Mouse (Mus musculus) olfactory bulb, adult 2 months (tissue): ENCODE results near the gene Ppp1cc.

ENCODE experiments used
- CTCF ChIP-seq: fragments of 200-500 bp; IDR thresholded peaks from 2 replicates; pipeline ENCODE4 v1.5.1; 2012; ENCODE audit warnings: low read depth, mild to moderate bottlenecking, low read length, moderate library complexity; ENCODE audit not compliant: insufficient read depth
- POLR2A ChIP-seq: fragments of 200-500 bp; IDR thresholded peaks from 2 replicates; pipeline ENCODE4 v1.6.1; 2012; ENCODE audit warnings: mild to moderate bottlenecking, low read depth, low read length, moderate library complexity; ENCODE audit not compliant: insufficient read depth

- TF ChIP-seq CTCF (no peak), POLR2A (no peak)
These were observed 23.4 kb upstream of the Ppp1cc start for GRCm38 (mm10) chr5:122134395-122135289.
